Mouse (Mus musculus): Measurements from ENCODE around the gene Slc7a7.

Slc7a7 gene

DNA sequence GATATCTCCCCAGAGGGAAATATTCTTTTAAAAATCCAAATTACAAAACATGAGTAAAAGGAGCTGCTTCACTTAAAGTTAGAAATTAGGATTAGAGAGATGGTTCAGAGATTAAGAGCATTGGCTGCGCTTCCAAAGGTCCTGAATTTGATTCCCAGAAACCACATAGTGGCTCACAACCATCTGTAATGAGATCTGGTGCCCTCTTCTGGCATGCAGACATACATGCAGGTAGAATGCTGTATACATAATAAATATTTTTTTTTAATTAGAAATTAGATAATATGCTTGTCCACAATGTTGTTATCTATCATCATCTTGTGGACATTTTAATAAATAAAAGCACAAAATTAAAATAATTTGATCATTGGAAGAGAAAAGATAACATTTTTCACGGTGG, 89.0 kb downstream of the Slc7a7 start:
- peak; percentile 25 for DNase-seq (ENCODE audit: low read depth, low spot score)

- DNase-seq (ENCODE audit: low read depth, low spot score), result no peak
Observed at GRCm38 (mm10) chr14:54324486-54324885, 93.1 kb downstream of the Slc7a7 start.

GRCm38 (mm10) chr14:54321556-54322376, 95.8 kb downstream of the Slc7a7 start:
- no peak for DNase-seq (ENCODE audit: low read depth, low spot score)

Data from 3T3-L1 (cell line).